Mouse (Mus musculus) embryonic fibroblast, embryonic 13.5 days (primary cell): Measurements from ENCODE around the gene Btnl2.

ENCODE experiments used
- CTCF ChIP-seq: IDR thresholded peaks from 2 replicates; pipeline ENCODE4 v1.5.1; 2011; ENCODE audit warnings: mild to moderate bottlenecking, control low read depth, low read length, moderate library complexity, borderline replicate concordance; ENCODE audit not compliant: insufficient read depth
- POLR2A ChIP-seq: IDR thresholded peaks from 2 replicates; pipeline ENCODE4 v1.6.1; 2011; ENCODE audit warnings: low read depth, mild to moderate bottlenecking, control low read depth, low read length, moderate library complexity

DNA sequence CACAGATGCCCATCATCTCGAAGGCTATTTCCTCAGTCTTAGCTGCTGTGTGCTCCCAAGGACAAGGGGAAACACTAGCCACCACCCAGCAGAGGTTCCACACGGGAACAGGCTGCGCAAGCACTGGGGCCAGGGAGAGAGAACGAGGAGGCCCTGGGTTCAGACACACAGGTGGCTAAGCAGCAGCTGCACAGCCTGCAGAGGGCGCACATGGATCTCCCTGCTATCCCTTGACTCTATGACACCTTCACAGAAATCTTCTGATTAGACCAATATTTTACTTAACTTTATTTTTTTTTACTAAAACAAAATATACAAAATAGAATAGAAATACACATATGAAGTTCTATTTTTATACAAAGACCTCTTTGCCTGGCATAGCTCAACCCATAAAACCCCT lies 42.7 kb downstream of the Btnl2 start:
- peak; percentile 6; the same call in 1 of the 2 replicates for TF ChIP-seq CTCF
- no peak for TF ChIP-seq POLR2A
